Mouse (Mus musculus): ENCODE measurements at regions not wholly inside any gene's neighbourhood (a gene's known extent, or its start where the extent isn't known, plus 50 kb on each side); places are given as distances from the start of the nearest gene placed in this dataset.

DNA sequence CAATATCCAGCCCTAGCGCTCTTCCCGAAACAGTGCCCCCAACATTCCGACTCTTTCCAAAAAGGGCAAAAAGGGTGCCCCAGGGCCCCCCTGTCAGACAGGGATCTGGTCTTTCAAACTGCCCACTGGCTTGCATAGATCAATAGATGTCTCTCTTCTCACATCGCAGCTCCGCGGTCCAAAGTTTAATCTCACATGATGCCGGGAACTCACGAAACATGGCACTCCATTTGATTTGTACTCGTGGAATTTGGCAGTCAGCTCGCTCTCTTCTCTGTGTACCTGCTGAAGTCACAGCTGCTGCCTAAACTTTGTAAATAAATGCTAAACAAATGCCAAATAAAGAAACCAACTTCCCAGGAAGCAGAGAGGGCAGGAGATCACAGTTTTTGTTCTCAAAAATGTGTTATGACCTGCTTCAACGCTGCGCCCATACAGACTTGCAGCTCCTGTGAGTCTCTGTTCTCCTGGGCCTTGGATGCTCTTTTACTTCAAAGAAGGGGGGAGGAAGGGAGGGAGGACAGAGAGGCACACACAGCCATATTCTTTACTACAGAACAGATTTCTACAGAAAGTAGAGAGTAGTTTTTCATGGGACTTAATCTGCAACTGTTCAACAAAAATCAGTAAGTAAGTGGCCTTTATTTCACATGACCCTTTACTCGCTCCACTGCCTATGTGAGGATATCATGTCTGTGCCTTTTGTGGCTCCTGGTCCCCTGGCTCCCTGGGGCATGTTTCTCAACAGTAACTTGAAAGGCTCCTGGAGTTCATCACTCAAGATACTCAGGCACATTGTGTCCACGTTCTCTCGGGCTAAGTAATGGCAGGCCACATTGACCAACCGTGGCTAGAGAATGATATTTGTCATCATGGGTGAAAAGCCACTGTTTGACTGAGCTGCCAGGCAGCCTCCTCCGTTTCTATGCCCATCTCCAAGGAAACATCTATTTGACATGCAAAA lies 254.6 kb downstream of the Dhx15 start:
- no peak for TF ChIP-seq PAX5 (IDR thresholded peaks at IDR 0.05; ENCODE audit: low read length)
- TF ChIP-seq TCF12 (IDR thresholded peaks at IDR 0.05; ENCODE audit: low read depth, low read length) = no peak
- TF ChIP-seq MYC (IDR thresholded peaks at IDR 0.05; ENCODE audit: low read depth, low read length) = no peak
- no peaks in the 10 kb centered on the region for H3K79me2 ChIP-seq (replicated peaks; ENCODE audit: control insufficient read depth, extremely low read depth, insufficient read depth, poor library complexity, severe bottlenecking)
- no peak overlapping the region for H3K27ac ChIP-seq (ENCODE audit: insufficient read depth, low read depth)
- DNase-seq (ENCODE audit: extremely low read depth) = peak; percentile 1
- no peak overlapping the region for H3K4me2 ChIP-seq (ENCODE audit: insufficient read depth, low read depth, poor library complexity, severe bottlenecking)
- in situ Hi-C loops (cut with MboI; ENCODE audit: low pct_ligation_motif_present, low pct_unique_long_range_greater_than_20kb, low sequenced_read_pairs) = no loop called here
- dilution Hi-C loops (cut with MboI; ENCODE audit: extremely low pct_ligation_motif_present, extremely low pct_unique_long_range_greater_than_20kb, low sequenced_read_pairs) = no loop called here
- no peak overlapping the region for H3K9ac ChIP-seq (ENCODE audit: insufficient read depth, low read depth)
- no peaks in the 10 kb centered on the region for H3K27me3 ChIP-seq (replicated peaks)
- H3K4me3 ChIP-seq (replicated peaks in 1 of 3; ENCODE audit: low read depth in 2 of 3, low read length in 2 of 3, poor library complexity in 1 of 3) = no peak overlapping the region
- H3K9me3 ChIP-seq (replicated peaks; ENCODE audit: low read length) = no peaks in the 10 kb centered on the region
- H3K36me3 ChIP-seq (replicated peaks in 1 of 2; ENCODE audit: control insufficient read depth in 1 of 2, insufficient read depth in 1 of 2, low read length in 1 of 2) = no peaks in the 10 kb centered on the region
- H3K4me1 ChIP-seq (ENCODE audit: control insufficient read depth in 1 of 2, insufficient read depth in 2 of 2) = peaks cover 0 to 4% of the 10 kb centered on the region in 2 experiments; a peak in 1 of 4 replicates

DNA sequence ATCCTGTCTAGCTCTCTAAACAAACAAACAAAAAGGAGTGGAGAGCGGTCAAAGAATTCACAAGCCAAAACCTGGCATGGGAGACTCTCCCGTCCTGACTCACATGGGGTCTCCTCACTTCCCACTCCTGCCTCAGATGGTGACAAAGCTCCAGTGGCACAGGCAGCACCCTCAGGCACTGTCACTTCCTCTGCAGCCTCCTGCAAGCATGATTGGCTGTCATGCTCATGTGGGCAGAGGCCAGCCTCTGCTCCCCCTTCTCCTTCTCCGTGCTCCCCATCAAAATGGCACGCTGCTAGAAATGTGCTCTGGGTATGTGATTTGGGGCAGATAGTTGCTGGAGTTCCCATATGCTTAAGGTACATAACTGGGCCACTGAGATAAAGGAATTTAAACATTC lies 255.4 kb downstream of the Dhx15 start:
- Histone ChIP-seq H3K27me3 (replicated peaks) (no peaks in the 10 kb centered on the region), H3K4me1 (ENCODE audit: control insufficient read depth in 1 of 2, insufficient read depth in 2 of 2) (peaks cover 0 to 4% of the 10 kb centered on the region in 2 experiments; a peak in 1 of 4 replicates), H3K4me3 (replicated peaks in 1 of 3; ENCODE audit: low read depth in 2 of 3, low read length in 2 of 3, poor library complexity in 1 of 3) (no peak overlapping the region), H3K36me3 (replicated peaks in 1 of 2; ENCODE audit: control insufficient read depth in 1 of 2, insufficient read depth in 1 of 2, low read length in 1 of 2) (no peaks in the 10 kb centered on the region), H3K27ac (ENCODE audit: insufficient read depth, low read depth) (no peak overlapping the region), H3K79me2 (replicated peaks; ENCODE audit: control insufficient read depth, extremely low read depth, insufficient read depth, poor library complexity, severe bottlenecking) (no peaks in the 10 kb centered on the region), H3K4me2 (ENCODE audit: insufficient read depth, low read depth, poor library complexity, severe bottlenecking) (no peak overlapping the region), H3K9ac (ENCODE audit: insufficient read depth, low read depth) (no peak overlapping the region), H3K9me3 (replicated peaks; ENCODE audit: low read length) (no peaks in the 10 kb centered on the region)
- dilution Hi-C loops (cut with MboI; ENCODE audit: extremely low pct_ligation_motif_present, extremely low pct_unique_long_range_greater_than_20kb, low sequenced_read_pairs) (no loop called here), in situ Hi-C loops (cut with MboI; ENCODE audit: low pct_ligation_motif_present, low pct_unique_long_range_greater_than_20kb, low sequenced_read_pairs) (no loop called here)
- no peak for DNase-seq (ENCODE audit: extremely low read depth)
- TF ChIP-seq IRF4 (IDR thresholded peaks at IDR 0.05; ENCODE audit: low read depth, low read length) (no peak), RCOR1 (conservative IDR thresholded peaks at IDR 0.05; ENCODE audit: low read depth, low read length) (no peak)

DNA sequence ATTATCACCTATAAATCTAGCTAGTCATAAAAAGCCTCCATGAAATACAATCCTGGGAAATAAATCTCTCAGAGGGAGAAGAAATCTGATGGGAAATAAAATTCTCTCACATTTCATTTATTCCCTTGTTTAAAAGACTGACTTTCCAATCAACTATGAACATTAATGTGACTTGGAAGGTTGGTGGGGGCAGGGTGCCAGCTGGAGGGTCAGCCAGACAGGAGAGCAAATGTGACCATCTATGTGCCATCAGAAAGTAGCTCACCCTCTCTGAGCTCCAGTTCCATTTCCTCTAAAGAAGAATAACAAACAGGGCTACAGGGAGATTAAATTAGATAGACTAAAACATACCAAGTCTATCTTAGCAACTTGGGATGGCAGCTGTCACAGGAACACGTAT lies 257.0 kb downstream of the Dhx15 start:
- Histone ChIP-seq H3K9ac (ENCODE audit: insufficient read depth, low read depth) (no peak overlapping the region), H3K4me1 (ENCODE audit: control insufficient read depth in 1 of 2, insufficient read depth in 2 of 2) (peaks cover 0 to 4% of the 10 kb centered on the region in 2 experiments; a peak in 1 of 4 replicates), H3K4me2 (ENCODE audit: insufficient read depth, low read depth, poor library complexity, severe bottlenecking) (no peak overlapping the region), H3K4me3 (replicated peaks in 1 of 3; ENCODE audit: low read depth in 2 of 3, low read length in 2 of 3, poor library complexity in 1 of 3) (no peak overlapping the region), H3K9me3 (replicated peaks; ENCODE audit: low read length) (no peaks in the 10 kb centered on the region), H3K27me3 (replicated peaks) (no peaks in the 10 kb centered on the region), H3K79me2 (replicated peaks; ENCODE audit: control insufficient read depth, extremely low read depth, insufficient read depth, poor library complexity, severe bottlenecking) (no peaks in the 10 kb centered on the region), H3K27ac (ENCODE audit: insufficient read depth, low read depth) (no peak overlapping the region), H3K36me3 (replicated peaks in 1 of 2; ENCODE audit: control insufficient read depth in 1 of 2, insufficient read depth in 1 of 2, low read length in 1 of 2) (no peaks in the 10 kb centered on the region)
- no peak for DNase-seq (ENCODE audit: extremely low read depth)
- in situ Hi-C loops (cut with MboI; ENCODE audit: low pct_ligation_motif_present, low pct_unique_long_range_greater_than_20kb, low sequenced_read_pairs) = no loop called here
- no peak for TF ChIP-seq KAT2A (IDR thresholded peaks at IDR 0.05; ENCODE audit: insufficient replicate concordance, low read length)
- no peak for TF ChIP-seq SMC3 (IDR thresholded peaks at IDR 0.05; ENCODE audit: low read depth, low read length)
- no peak for TF ChIP-seq USF1 (IDR thresholded peaks at IDR 0.05; ENCODE audit: low read depth, low read length)
- no peak for TF ChIP-seq GABPA (IDR thresholded peaks at IDR 0.05; ENCODE audit: insufficient replicate concordance, low read depth, low read length)
- TF ChIP-seq ZNF384 (IDR thresholded peaks at IDR 0.05; ENCODE audit: low read depth, low read length) = no peak
- TF ChIP-seq MEF2A (IDR thresholded peaks at IDR 0.05; ENCODE audit: borderline replicate concordance, low read depth, low read length) = no peak
- no peak for TF ChIP-seq BHLHE40 (IDR thresholded peaks at IDR 0.05; ENCODE audit: low read depth, low read length)
- TF ChIP-seq RAD21 (IDR thresholded peaks at IDR 0.05; ENCODE audit: low read depth, low read length) = no peak
- no peak for TF ChIP-seq UBTF (IDR thresholded peaks at IDR 0.05; ENCODE audit: low read depth, low read length)
- no peak for TF ChIP-seq CTCF (conservative IDR thresholded peaks at IDR 0.05 in 1 of 2, IDR thresholded peaks at IDR 0.05 in 1 of 2; ENCODE audit: low read depth in 2 of 2, low read length in 2 of 2)
- TF ChIP-seq IRF4 (IDR thresholded peaks at IDR 0.05; ENCODE audit: low read depth, low read length) = no peak
- dilution Hi-C loops (cut with MboI; ENCODE audit: extremely low pct_ligation_motif_present, extremely low pct_unique_long_range_greater_than_20kb, low sequenced_read_pairs) = no loop called here
